Mouse (Mus musculus): ENCODE data around the gene Gpd1. TPM values are rescaled to one million over a fixed set of nuclear protein-coding genes. Genes with fewer than 3 reads are reported as not detected.

The Gpd1 gene
- 147 and 150 TPM in 2 replicates for polyA plus RNA-seq (2015; fragmentation: Nextera tagmentation; extraction: Ambion mirVana)

DNA sequence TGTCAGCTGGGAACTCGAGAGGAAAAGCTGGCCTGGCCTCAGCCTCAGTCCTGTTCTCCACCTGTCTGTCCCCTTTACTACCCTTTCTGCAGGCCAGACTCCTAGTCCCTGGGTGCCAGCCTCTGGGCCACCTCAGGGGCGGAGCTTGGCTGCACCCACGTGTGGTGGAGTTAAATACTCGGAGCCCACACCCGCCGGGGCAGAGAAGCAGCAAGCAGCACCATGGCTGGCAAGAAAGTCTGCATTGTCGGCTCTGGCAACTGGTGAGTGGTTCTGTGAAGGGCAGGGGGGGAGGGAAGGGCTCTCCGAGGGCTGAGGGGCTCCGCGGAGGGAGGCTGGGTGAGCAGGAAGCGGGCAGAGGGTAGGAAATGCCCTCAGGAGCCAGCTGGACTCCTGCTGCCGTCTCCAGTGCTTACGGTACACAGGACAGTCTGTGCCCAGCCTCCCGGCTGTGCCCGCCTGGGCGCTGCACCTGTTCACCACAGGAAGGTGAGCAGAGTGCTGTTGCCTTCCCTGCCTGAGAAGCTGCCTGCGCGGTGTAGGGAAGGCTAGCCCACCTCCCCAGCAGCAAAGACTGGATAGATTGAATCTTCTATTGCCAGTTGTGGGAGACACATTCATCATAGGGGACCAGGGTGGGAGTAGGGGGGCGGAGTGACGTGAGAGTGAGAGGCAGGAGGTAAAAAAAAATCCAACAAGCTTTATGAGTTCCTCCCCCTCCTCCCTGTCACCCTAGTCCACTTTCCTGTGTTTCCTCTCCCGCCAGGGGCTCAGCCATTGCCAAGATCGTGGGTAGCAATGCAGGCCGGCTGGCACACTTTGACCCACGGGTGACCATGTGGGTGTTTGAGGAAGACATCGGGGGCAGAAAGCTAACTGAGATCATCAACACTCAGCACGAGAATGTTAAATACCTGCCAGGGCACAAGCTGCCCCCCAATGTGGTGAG, at the start of gene Gpd1:
Gene Gpd1, plus strand, starts transcription at position 130 of the 949 bp plus-strand sequence.
- H3K4me3 ChIP-seq (ENCODE audit: low read depth, low read length): peak within 1 kb of the TSS; percentile 50
- ATAC-seq: no peak
- H3K27ac ChIP-seq (ENCODE audit: low read depth): peak within 1 kb of the TSS; percentile 88
- peaks cover 28% of the 10 kb centered on the region for H3K4me1 ChIP-seq (ENCODE audit: insufficient read depth)
- TF ChIP-seq EP300 (IDR thresholded peaks at IDR 0.05; ENCODE audit: low read depth): no peak
- H3K4me2 ChIP-seq (ENCODE audit: low read depth, low read length): peak within 1 kb of the TSS; percentile 64
- no peaks in the 10 kb centered on the region for H3K27me3 ChIP-seq (ENCODE audit: insufficient read depth, low read length)
- H3K9ac ChIP-seq (replicated peaks): peak within 1 kb of the TSS; percentile 68
- H3K9me3 ChIP-seq (ENCODE audit: low read length): no peaks in the 10 kb centered on the region
- H3K36me3 ChIP-seq (replicated peaks; ENCODE audit: insufficient read depth, low read length): peaks cover 1% of the 10 kb centered on the region; the same call in 1 of the 2 replicates
- WGBS (ENCODE audit: insufficient replicate concordance): 48% methylated on average over 23 of the region's 26 CpGs
- peak; percentile 59 for DNase-seq

DNA sequence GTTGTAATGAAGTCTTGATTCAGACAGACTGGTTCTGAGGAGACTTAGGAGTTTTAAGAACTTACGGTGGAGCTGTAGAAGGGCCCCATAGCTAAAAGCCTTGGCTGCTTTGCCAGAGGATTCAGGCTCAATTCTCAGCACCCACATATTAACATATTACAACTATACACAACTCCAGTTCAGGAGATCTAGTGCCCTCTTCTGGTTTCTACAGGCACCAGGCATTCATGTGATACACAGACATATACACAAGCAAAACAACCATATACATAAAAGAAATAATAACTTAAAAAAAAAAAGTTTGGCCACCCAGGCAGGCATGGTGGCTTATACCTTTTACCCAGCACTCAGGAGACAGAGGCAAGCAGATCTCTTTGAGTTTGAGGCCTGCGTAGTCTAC, 49.8 kb upstream of the Gpd1 start:
- Histone ChIP-seq H3K36me3 (replicated peaks; ENCODE audit: insufficient read depth, low read length) (no peaks in the 10 kb centered on the region), H3K9me3 (ENCODE audit: low read length) (0 out of 2 replicates have a peak, but pooled peaks cover 2% of the 10 kb centered on the region), H3K27me3 (ENCODE audit: insufficient read depth, low read length) (peaks cover 74% of the 10 kb centered on the region), H3K4me2 (ENCODE audit: low read depth, low read length) (no peak overlapping the region), H3K9ac (replicated peaks) (no peak overlapping the region), H3K4me3 (ENCODE audit: low read depth, low read length) (no peak overlapping the region), H3K4me1 (ENCODE audit: insufficient read depth) (peaks cover 20% of the 10 kb centered on the region), H3K27ac (ENCODE audit: low read depth) (no peak overlapping the region)
- DNase-seq: no peak
- ATAC-seq: no peak
- 0 out of 2 replicates have a peak, but pooled peaks have one; percentile 3 for TF ChIP-seq CTCF (IDR thresholded peaks at IDR 0.05; ENCODE audit: low read depth)
- TF ChIP-seq EP300 (IDR thresholded peaks at IDR 0.05; ENCODE audit: low read depth): no peak
- whole genome bisulfite sequencing (ENCODE audit: insufficient replicate concordance): 93% methylated on average over 2 of the region's 2 CpGs

DNA sequence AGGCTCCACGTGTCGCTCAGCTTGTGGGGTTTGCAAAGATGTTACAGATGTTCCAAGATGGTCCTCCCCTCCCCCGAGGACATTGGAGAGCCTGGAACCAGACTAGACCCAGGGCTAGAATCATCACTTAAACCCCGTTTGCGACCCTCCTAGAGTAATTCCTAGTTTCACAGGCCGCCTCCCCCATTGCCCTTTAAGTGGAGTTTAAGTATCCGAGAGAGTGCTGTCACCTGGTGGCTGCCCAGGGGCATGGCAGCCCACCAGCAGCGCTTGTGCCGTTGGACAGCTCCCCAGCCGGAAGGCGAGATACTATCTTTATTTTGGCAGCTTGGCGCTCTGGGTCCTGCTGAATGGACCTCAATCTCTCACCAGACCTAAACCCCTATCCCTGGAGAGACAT, 48.4 kb upstream of the Gpd1 start:
- Histone ChIP-seq H3K27me3 (ENCODE audit: insufficient read depth, low read length) (peaks cover 85% of the 10 kb centered on the region), H3K9me3 (ENCODE audit: low read length) (0 out of 2 replicates have a peak, but pooled peaks cover 2% of the 10 kb centered on the region), H3K4me2 (ENCODE audit: low read depth, low read length) (no peak overlapping the region), H3K4me3 (ENCODE audit: low read depth, low read length) (no peak overlapping the region), H3K9ac (replicated peaks) (no peak overlapping the region), H3K27ac (ENCODE audit: low read depth) (no peak overlapping the region), H3K36me3 (replicated peaks; ENCODE audit: insufficient read depth, low read length) (no peaks in the 10 kb centered on the region), H3K4me1 (ENCODE audit: insufficient read depth) (peaks cover 18% of the 10 kb centered on the region)
- DNase-seq (peak; percentile 79), ATAC-seq (no peak)
- TF ChIP-seq CTCF (IDR thresholded peaks at IDR 0.05; ENCODE audit: low read depth): peak; percentile 97
- no peak for TF ChIP-seq EP300 (IDR thresholded peaks at IDR 0.05; ENCODE audit: low read depth)
- whole genome bisulfite sequencing (ENCODE audit: insufficient replicate concordance): 4% methylated on average over 12 of the region's 12 CpGs

DNA sequence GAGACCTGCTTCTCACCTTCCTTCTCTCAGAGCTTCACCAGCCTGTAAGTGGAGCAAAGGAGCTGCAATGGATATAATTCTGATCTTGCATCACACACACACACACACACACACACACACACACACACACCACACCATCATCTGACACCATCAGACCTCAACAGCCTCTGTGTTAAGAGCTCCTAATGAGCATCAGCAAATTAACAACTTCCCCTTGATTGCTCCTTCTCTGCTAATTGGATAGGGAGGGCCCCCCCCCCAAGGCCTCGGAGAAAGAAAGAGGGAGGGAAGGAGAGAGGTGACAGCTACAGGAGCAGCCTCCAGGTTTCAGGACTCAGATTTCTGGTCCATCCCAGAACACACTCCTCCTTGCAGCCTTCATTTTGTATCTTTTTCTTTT, 47.9 kb upstream of the Gpd1 start:
- Histone ChIP-seq H3K36me3 (replicated peaks; ENCODE audit: insufficient read depth, low read length) (no peaks in the 10 kb centered on the region), H3K9me3 (ENCODE audit: low read length) (0 out of 2 replicates have a peak, but pooled peaks cover 2% of the 10 kb centered on the region), H3K4me1 (ENCODE audit: insufficient read depth) (peaks cover 13% of the 10 kb centered on the region), H3K4me2 (ENCODE audit: low read depth, low read length) (no peak overlapping the region), H3K4me3 (ENCODE audit: low read depth, low read length) (no peak overlapping the region), H3K27me3 (ENCODE audit: insufficient read depth, low read length) (peaks cover 81% of the 10 kb centered on the region), H3K27ac (ENCODE audit: low read depth) (no peak overlapping the region), H3K9ac (replicated peaks) (no peak overlapping the region)
- DNase-seq (no peak), ATAC-seq (no peak)
- 0% methylated on average over 1 of the region's 1 CpGs for WGBS (ENCODE audit: insufficient replicate concordance)
- TF ChIP-seq CTCF (IDR thresholded peaks at IDR 0.05; ENCODE audit: low read depth) (no peak), EP300 (IDR thresholded peaks at IDR 0.05; ENCODE audit: low read depth) (no peak)

DNA sequence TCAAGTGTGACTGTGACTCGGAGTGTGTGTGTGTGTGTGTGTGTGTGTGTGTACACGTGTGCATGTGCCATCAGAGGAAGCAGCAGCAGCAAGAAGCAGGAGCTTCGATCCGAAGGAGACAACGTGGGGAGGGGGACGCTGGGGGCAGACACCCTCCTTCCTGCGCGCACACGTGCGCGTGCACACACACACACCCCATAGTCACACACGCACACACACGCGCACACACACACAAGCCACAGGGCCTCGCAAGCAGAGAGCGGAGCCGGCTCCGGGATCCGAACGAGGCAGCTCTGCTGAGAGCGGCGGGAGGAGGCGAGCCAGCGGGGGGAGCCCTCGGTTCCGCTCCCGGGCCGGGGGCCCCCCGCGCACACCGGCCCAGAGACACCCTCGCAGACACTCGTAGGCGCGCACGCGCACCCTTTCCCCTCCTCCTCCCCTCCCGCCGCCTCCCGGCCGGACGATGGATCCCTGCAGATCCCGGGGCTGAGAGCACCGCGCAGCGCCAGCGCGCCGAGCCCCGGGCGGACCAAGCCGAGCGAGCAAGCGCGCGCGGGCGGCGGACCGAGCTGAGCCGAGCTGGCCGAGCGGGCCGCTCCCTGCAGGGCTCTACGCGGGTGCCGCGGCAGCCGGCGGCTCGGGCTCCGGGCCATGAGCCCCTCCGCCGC, 47.0 kb upstream of the Gpd1 start, which contains the start of gene Asic1:
Gene Asic1, plus strand, starts transcription at position 215 of the 668 bp plus-strand sequence.
- Histone ChIP-seq H3K27ac (ENCODE audit: low read depth) (no peak within 1 kb of the TSS), H3K4me2 (ENCODE audit: low read depth, low read length) (peak within 1 kb of the TSS; percentile 76), H3K36me3 (replicated peaks; ENCODE audit: insufficient read depth, low read length) (no peaks in the 10 kb centered on the region), H3K27me3 (ENCODE audit: insufficient read depth, low read length) (peaks cover 75% of the 10 kb centered on the region), H3K9me3 (ENCODE audit: low read length) (0 out of 2 replicates have a peak, but pooled peaks cover 2% of the 10 kb centered on the region), H3K9ac (replicated peaks) (no peak within 1 kb of the TSS), H3K4me1 (ENCODE audit: insufficient read depth) (peaks cover 4% of the 10 kb centered on the region; the same call in 1 of the 2 replicates), H3K4me3 (ENCODE audit: low read depth, low read length) (peak within 1 kb of the TSS; percentile 43)
- DNase-seq: peak; percentile 66
- 1% methylated on average over 47 of the region's 74 CpGs for WGBS (ENCODE audit: insufficient replicate concordance)
- no peak for TF ChIP-seq CTCF (IDR thresholded peaks at IDR 0.05; ENCODE audit: low read depth)
- TF ChIP-seq EP300 (IDR thresholded peaks at IDR 0.05; ENCODE audit: low read depth): no peak
- peak; percentile 81 for ATAC-seq

Measured in liver, postnatal 0 days (tissue).